Mouse (Mus musculus): ENCODE measurements around the gene Rdh16f1. TPM values are rescaled to one million over a fixed set of nuclear protein-coding genes. Genes with fewer than 3 reads are reported as not detected.
"Not testable (repeated sequence)": the region's sequence is repeated elsewhere in the genome, so short reads cannot be mapped to it uniquely, and the experiment has no call there.

The Rdh16f1 gene
- polyA plus RNA-seq, 1 experiment from 2014 or later = not detected

GRCm38 (mm10) chr10:127815888-127816287, 56.3 kb downstream of the Rdh16f1 start:
- Histone ChIP-seq H3K27me3 (ENCODE audit: insufficient read depth, poor library complexity, severe bottlenecking) (no peaks in the 10 kb centered on the region), H3K4me1 (replicated peaks) (no peaks in the 10 kb centered on the region), H3K36me3 (no peaks in the 10 kb centered on the region), H3K4me3 (no peak overlapping the region), H3K9me3 (peaks cover 13% of the 10 kb centered on the region; the same call in 1 of the 2 replicates), H3K27ac (no peak overlapping the region)
- DNase-seq (ENCODE audit: low spot score) = no peak

DNA sequence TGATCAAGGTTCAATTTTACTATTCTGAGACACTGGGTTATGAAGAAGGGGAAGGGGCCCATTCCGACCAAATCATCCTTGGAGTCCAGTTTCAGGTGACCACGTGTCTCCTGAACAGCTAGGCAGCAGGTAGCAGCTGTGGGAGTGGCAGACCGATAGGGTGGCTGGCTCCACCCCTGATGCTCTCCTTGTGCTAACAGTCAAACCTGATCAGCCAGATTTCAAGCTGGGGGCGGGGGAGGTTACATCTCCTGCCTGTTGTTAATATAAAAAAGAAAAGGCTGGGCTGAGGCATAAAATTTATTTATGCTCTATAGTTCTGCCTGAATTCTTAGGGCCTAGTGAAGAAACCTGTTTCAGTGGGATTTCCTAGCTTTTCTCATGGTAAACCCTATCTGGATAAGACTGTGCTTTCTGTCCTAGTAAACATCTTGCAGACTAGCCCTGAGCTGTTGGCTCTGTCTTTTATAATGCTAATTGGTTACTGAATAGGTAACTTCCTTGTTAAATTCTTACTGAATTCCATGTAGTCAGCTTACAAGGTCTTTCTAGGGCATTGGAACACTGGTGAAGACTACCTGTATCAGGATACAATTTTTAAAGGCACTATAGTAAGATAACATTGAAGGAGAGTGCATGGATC, 57.8 kb downstream of the Rdh16f1 start:
- H3K4me3 ChIP-seq; H3K36me3 ChIP-seq; H3K27me3 ChIP-seq (ENCODE audit: insufficient read depth, poor library complexity, severe bottlenecking); DNase-seq (ENCODE audit: low spot score); H3K27ac ChIP-seq; H3K4me1 ChIP-seq (replicated peaks): not testable (repeated sequence)
- peaks cover 15% of the 10 kb centered on the region; the same call in 1 of the 2 replicates for H3K9me3 ChIP-seq
- WGBS = 79% methylated on average over 4 of the region's 4 CpGs

GRCm38 (mm10) chr10:127821806-127822205, 62.2 kb downstream of the Rdh16f1 start:
- not testable (repeated sequence) for H3K4me3 ChIP-seq; H3K27ac ChIP-seq; H3K36me3 ChIP-seq; H3K27me3 ChIP-seq (ENCODE audit: insufficient read depth, poor library complexity, severe bottlenecking); H3K4me1 ChIP-seq (replicated peaks); DNase-seq (ENCODE audit: low spot score)
- WGBS = 90% methylated on average over 2 of the region's 2 CpGs
- peaks cover 15% of the 10 kb centered on the region; the same call in 1 of the 2 replicates for H3K9me3 ChIP-seq

GRCm38 (mm10) chr10:127825386-127825785, 65.8 kb downstream of the Rdh16f1 start:
- peak; percentile 8 for DNase-seq (ENCODE audit: low spot score)
- WGBS = 80% methylated on average over 6 of the region's 6 CpGs
- H3K27me3 ChIP-seq (ENCODE audit: insufficient read depth, poor library complexity, severe bottlenecking) = no peaks in the 10 kb centered on the region
- H3K36me3 ChIP-seq = no peaks in the 10 kb centered on the region
- no peak overlapping the region for H3K4me3 ChIP-seq
- H3K4me1 ChIP-seq (replicated peaks) = no peaks in the 10 kb centered on the region
- no peak overlapping the region for H3K27ac ChIP-seq
- H3K9me3 ChIP-seq = peaks cover 4% of the 10 kb centered on the region; the same call in 1 of the 2 replicates

DNA sequence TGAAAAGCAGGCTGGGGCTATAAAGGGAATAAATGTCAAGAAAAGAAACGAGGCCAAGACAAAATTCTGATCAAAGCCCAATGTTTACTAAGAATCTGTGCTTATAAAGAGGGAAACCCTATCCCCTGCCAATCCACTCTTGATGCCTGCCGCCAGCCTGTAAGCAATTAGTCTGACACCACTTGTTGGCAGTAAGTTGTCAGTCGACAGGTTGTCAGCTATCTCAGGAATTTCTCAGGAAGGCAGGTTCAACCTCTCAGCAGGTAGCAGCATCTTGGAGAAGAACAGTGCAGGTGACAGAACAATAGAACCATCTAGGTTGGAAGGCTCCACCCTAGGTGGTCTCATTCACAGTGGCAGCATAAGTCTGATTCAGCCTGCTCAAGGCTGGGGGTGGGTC, 69.5 kb downstream of the Rdh16f1 start:
- Histone ChIP-seq H3K27me3 (ENCODE audit: insufficient read depth, poor library complexity, severe bottlenecking) (no peaks in the 10 kb centered on the region), H3K4me3 (no peak overlapping the region), H3K4me1 (replicated peaks) (no peaks in the 10 kb centered on the region), H3K9me3 (peaks cover 5% of the 10 kb centered on the region; the same call in 1 of the 2 replicates), H3K36me3 (no peaks in the 10 kb centered on the region), H3K27ac (no peak overlapping the region)
- 81% methylated on average over 3 of the region's 3 CpGs for WGBS
- DNase-seq (ENCODE audit: low spot score) = no peak

DNA sequence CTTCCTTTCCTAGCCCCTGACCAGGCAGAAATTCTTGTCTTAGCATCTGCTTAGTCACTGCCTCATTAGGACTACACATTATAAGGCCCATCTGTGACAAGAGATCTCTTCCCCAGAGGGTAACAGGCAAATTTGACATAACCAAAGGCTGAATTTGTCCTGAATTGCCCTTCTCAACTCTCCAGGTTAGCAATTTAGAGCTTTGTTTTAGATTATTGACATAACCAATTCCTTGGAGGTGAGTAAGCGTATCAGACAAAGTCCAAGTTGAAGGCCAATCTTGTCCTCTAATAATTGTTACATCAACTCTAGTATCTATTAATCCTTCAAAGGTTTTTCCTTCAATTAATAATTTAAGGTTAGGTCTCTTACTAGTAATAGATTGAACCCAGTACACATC, 74.6 kb downstream of the Rdh16f1 start:
- H3K4me3 ChIP-seq; H3K27me3 ChIP-seq (ENCODE audit: insufficient read depth, poor library complexity, severe bottlenecking); DNase-seq (ENCODE audit: low spot score); H3K4me1 ChIP-seq (replicated peaks); H3K27ac ChIP-seq; H3K36me3 ChIP-seq: not testable (repeated sequence)
- WGBS = 98% methylated on average over 1 of the region's 1 CpGs
- peaks cover 10% of the 10 kb centered on the region; the same call in 1 of the 2 replicates for H3K9me3 ChIP-seq

- H3K36me3 ChIP-seq = no peaks in the 10 kb centered on the region
- no peak for DNase-seq (ENCODE audit: low spot score)
- no peak overlapping the region for H3K4me3 ChIP-seq
- peaks cover 10% of the 10 kb centered on the region; the same call in 1 of the 2 replicates for H3K9me3 ChIP-seq
- no peaks in the 10 kb centered on the region for H3K27me3 ChIP-seq (ENCODE audit: insufficient read depth, poor library complexity, severe bottlenecking)
- WGBS = 88% methylated on average over 5 of the region's 5 CpGs
- no peak overlapping the region for H3K27ac ChIP-seq
- no peaks in the 10 kb centered on the region for H3K4me1 ChIP-seq (replicated peaks)
Observed at GRCm38 (mm10) chr10:127835292-127835691, 75.7 kb downstream of the Rdh16f1 start.

GRCm38 (mm10) chr10:127837793-127838192, 78.2 kb downstream of the Rdh16f1 start:
- H3K4me3 ChIP-seq; H3K9me3 ChIP-seq; H3K4me1 ChIP-seq (replicated peaks); H3K27ac ChIP-seq; H3K27me3 ChIP-seq (ENCODE audit: insufficient read depth, poor library complexity, severe bottlenecking); DNase-seq (ENCODE audit: low spot score); H3K36me3 ChIP-seq: not testable (repeated sequence)
- WGBS = 94% methylated on average over 5 of the region's 5 CpGs

- 88% methylated on average over 2 of the region's 2 CpGs for WGBS
- H3K9me3 ChIP-seq = peaks cover 6% of the 10 kb centered on the region; the same call in 1 of the 2 replicates
- H3K27me3 ChIP-seq (ENCODE audit: insufficient read depth, poor library complexity, severe bottlenecking) = no peaks in the 10 kb centered on the region
- H3K27ac ChIP-seq = no peak overlapping the region
- no peaks in the 10 kb centered on the region for H3K4me1 ChIP-seq (replicated peaks)
- no peaks in the 10 kb centered on the region for H3K36me3 ChIP-seq
- no peak overlapping the region for H3K4me3 ChIP-seq
- no peak for DNase-seq (ENCODE audit: low spot score)
Observed at GRCm38 (mm10) chr10:127838539-127838938, 79.0 kb downstream of the Rdh16f1 start.

DNA sequence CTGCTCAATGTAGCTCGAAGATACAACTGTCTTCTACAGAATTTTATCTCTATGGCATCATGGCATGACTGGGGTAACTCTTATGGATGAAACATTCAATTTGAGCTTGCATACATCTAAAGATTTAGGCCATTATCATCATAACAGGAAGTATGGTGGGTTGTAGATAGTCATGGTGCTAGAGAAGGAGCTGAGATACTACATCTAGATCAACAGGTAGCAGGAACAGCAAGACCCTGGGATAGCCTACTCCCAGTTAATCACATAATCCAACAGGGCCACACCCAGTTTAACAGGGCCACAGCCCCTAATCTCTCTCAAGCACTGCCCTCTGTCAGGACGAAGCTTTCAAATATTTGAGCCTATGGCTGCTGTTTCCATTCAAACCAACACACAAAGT, 81.2 kb downstream of the Rdh16f1 start:
- 77% methylated on average over 2 of the region's 2 CpGs for WGBS
- H3K4me3 ChIP-seq = no peak overlapping the region

More for the DNA sequence above, 81.2 kb downstream of the Rdh16f1 start:
- peaks cover 6% of the 10 kb centered on the region; the same call in 1 of the 2 replicates for H3K9me3 ChIP-seq
- H3K27me3 ChIP-seq (ENCODE audit: insufficient read depth, poor library complexity, severe bottlenecking) = no peaks in the 10 kb centered on the region
- H3K4me1 ChIP-seq (replicated peaks) = no peaks in the 10 kb centered on the region
- DNase-seq (ENCODE audit: low spot score) = no peak
- H3K36me3 ChIP-seq = no peaks in the 10 kb centered on the region
- no peak overlapping the region for H3K27ac ChIP-seq

Other genes starting within 250 kb of the Rdh16f1 start
- 8.1 and 10.5 TPM in 2 replicates for gene Ndufa4l2, start 244.8 kb upstream of the Rdh16f1 start, polyA plus RNA-seq (2016; fragmentation: Nextera tagmentation; extraction: Ambion mirVana)
- 103 and 118 TPM in 2 replicates for gene Shmt2, start 237.3 kb upstream of the Rdh16f1 start, polyA plus RNA-seq (2016; fragmentation: Nextera tagmentation; extraction: Ambion mirVana)
- gene Nxph4, start 225.2 kb upstream of the Rdh16f1 start, polyA plus RNA-seq (2016; fragmentation: Nextera tagmentation; extraction: Ambion mirVana) = 23.1 and 70.9 TPM in 2 replicates
- gene Lrp1, start 138.6 kb upstream of the Rdh16f1 start, polyA plus RNA-seq (2016; fragmentation: Nextera tagmentation; extraction: Ambion mirVana) = 55.7 and 71.7 TPM in 2 replicates
- gene Stat6, start 116.8 kb upstream of the Rdh16f1 start, polyA plus RNA-seq (2016; fragmentation: Nextera tagmentation; extraction: Ambion mirVana) = 8.9 and 9.5 TPM in 2 replicates
- 7.7 and 10.2 TPM in 2 replicates for gene Nemp1, start 92.9 kb upstream of the Rdh16f1 start, polyA plus RNA-seq (2016; fragmentation: Nextera tagmentation; extraction: Ambion mirVana)
- 6.6 and 6.8 TPM in 2 replicates for gene Nab2, start 91.2 kb upstream of the Rdh16f1 start, polyA plus RNA-seq (2016; fragmentation: Nextera tagmentation; extraction: Ambion mirVana)
- 0.37 and 0.51 TPM in 2 replicates for gene Myo1a, start 54.6 kb upstream of the Rdh16f1 start, polyA plus RNA-seq (2016; fragmentation: Nextera tagmentation; extraction: Ambion mirVana)
- not detected in 2 replicates for gene Tac2, start 35.3 kb upstream of the Rdh16f1 start, polyA plus RNA-seq (2016; fragmentation: Nextera tagmentation; extraction: Ambion mirVana)
- 4.4 and 4.7 TPM in 2 replicates for gene Zbtb39, start 20.2 kb upstream of the Rdh16f1 start, polyA plus RNA-seq (2016; fragmentation: Nextera tagmentation; extraction: Ambion mirVana)
- 0.43 and 0.52 TPM in 2 replicates for gene Gpr182, start 8.1 kb upstream of the Rdh16f1 start, polyA plus RNA-seq (2016; fragmentation: Nextera tagmentation; extraction: Ambion mirVana)
- gene Rdh1, start 66 bp upstream of the Rdh16f1 start, polyA plus RNA-seq (2016; fragmentation: Nextera tagmentation; extraction: Ambion mirVana) = not detected in 2 replicates
- gene Rdh9, start 16.6 kb downstream of the Rdh16f1 start, polyA plus RNA-seq (2016; fragmentation: Nextera tagmentation; extraction: Ambion mirVana) = not detected in 2 replicates
- gene Rdh16, start 41.4 kb downstream of the Rdh16f1 start, polyA plus RNA-seq (2016; fragmentation: Nextera tagmentation; extraction: Ambion mirVana) = not detected in 2 replicates
- not detected in 2 replicates for gene Rdh19, start 90.1 kb downstream of the Rdh16f1 start, polyA plus RNA-seq (2016; fragmentation: Nextera tagmentation; extraction: Ambion mirVana)
- gene Rdh16f2, start 106.7 kb downstream of the Rdh16f1 start, polyA plus RNA-seq (2016; fragmentation: Nextera tagmentation; extraction: Ambion mirVana) = not detected in 2 replicates
- gene Rdh7, start 129.0 kb downstream of the Rdh16f1 start, polyA plus RNA-seq (2016; fragmentation: Nextera tagmentation; extraction: Ambion mirVana) = not detected in 2 replicates
- gene Sdr9c7, start 138.7 kb downstream of the Rdh16f1 start, polyA plus RNA-seq (2016; fragmentation: Nextera tagmentation; extraction: Ambion mirVana) = not detected in 2 replicates
- not detected in 2 replicates for gene Hsd17b6, start 247.8 kb downstream of the Rdh16f1 start, polyA plus RNA-seq (2016; fragmentation: Nextera tagmentation; extraction: Ambion mirVana)

Data from hindbrain, embryonic 10.5 days (tissue).